Mouse (Mus musculus) embryo, embryonic 11 days (tissue): ENCODE results near the gene Prkca.
A peak's percentile ranks its signal among the peaks of the same experiment; 100 is the strongest.

Experiments used
- DNase-seq: peaks from one replicate; pipeline ENCODE4 v3.0.0-alpha.2; 2015

Prkca gene

GRCm38 (mm10) chr11:107913317-107913716 is 430.4 kb downstream of the Prkca start:
- peak; percentile 10 for DNase-seq

DNA sequence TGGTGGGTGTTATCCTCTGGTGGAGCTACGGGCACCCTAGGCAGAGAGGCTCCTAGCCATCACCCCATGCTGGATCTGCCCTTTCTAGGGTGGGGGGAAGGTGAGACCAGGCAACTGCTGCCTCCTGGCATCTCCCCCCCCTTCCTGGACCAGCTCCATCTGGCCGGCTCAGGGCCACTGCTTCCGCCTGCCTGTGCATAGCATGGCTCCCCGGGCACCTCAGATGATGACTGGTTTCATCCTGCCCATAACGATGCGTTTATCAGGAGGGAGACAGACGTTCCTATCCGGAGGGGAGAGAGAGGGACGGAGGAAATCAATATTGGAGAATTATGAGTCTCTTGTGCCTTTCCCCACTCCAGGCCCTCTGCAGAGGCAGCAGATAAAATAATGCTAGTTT is 438.4 kb downstream of the Prkca start:
- no peak for DNase-seq

DNA sequence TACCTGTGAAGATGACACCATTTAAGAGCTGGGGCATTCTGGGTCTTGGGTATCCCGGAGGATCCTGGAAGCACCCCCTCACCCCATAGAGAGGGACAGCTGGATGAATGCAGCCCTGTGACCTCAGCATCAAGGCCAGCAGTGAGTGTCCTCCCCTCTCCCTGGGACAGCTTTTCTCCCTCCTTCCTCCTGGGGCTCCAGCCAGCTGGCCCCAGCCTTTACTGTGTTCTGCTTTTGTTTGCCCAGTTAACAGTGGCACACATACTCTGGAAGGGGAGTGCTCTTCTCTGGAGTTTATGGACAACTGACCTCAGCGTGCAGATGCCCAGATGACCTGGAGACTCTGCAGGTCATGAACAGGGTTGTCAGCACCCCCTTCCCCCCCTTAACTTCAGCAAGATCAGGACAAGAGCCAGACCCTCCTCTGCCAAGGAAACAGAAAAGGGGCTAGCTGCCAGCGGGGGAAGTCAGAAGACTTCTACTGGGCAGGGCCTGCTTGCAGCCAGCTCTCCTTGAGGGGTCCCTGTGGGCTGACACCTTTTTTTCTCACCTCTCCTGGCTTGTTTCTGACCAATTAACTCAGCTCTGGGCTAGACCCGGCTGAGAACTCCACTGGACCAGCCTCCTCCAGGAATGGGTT is 439.6 kb downstream of the Prkca start:
- DNase-seq: no peak

DNA sequence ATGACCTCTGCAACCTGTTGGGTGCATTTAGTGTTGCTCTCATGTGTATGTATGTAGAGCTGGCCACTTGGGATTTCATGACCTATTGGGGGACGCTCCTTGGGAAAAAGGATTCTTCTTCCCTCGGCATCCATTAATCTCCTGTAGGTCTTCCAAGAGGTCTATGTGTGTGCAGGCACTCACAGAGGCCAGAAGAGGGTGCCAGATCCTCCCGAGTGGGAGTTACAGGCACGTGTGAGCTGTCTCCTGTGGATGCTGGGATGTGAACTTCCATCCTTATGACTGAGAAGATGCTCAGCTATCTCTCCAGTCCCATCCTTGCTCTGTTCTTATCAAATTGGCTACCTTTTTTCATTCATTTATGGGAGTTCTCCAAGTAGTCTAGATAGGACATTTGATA is 443.3 kb downstream of the Prkca start:
- peak; percentile 45 for DNase-seq

- no peak for DNase-seq
Observed at GRCm38 (mm10) chr11:107898698-107899097, 445.0 kb downstream of the Prkca start.

GRCm38 (mm10) chr11:107895635-107896034 is 448.1 kb downstream of the Prkca start:
- no peak for DNase-seq

DNA sequence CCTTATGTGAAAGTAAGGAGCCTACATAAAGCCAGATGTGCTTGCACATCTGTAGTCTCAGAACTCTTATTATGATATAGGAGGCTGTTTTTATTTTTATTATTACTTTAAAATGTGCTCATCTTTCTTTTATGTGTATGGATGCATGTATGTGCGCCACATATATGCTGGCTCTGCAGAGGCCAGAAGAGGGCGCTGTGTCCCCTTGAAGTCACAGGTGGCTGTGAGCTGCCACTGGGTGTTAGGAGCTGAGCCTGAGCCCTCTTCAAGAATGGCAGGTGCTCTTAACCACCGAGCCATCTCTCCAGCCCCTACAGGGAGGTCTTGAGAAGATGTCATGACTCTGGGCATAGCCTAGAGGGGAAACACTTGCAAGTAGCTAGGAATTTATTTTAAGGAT is 452.4 kb downstream of the Prkca start:
- DNase-seq: no peak

DNA sequence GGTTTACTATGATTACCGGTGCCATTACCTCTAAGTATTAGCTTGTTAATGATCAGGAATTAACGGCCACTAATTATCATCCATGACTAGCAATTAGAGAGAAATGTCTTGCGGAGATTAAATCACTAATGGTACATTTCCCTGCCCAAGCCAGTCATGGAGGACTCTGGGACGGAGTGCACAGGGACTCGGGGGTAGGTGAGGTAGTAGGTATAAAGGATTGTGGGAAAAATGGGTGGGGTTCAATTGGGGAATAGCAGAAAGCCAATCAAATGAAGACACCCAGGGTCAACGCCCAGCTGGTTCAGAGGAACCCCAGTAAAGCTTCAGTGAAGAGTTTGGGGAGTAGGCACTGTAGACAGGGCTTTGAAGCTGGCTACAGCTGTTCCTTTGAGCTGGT is 456.4 kb downstream of the Prkca start:
- no peak for DNase-seq
